Mouse (Mus musculus) regulatory T cell (primary cell): ENCODE results near the gene Mcrip2.

Experiments used
- in situ Hi-C: fragments of 300-600 bp; cut with MboI, MseI; formaldehyde crosslinking; loops from one replicate; pipeline ENCODE4 v1.15.1; 2025; ENCODE audit warnings: high pct_unique_total_duplicates

Mcrip2 gene

GRCm38 (mm10) chr17:25817662-25818061, 50.9 kb downstream of the Mcrip2 start:
- in situ Hi-C loops: no loop called here
